Mouse (Mus musculus): ENCODE measurements at regions not wholly inside any gene's neighbourhood (a gene's known extent, or its start where the extent isn't known, plus 50 kb on each side); places are given as distances from the start of the nearest gene placed in this dataset.

- DNase-seq: no peak
These were observed 418.6 kb downstream of the Med13l start for GRCm38 (mm10) chr5:118978921-118979630.

GRCm38 (mm10) chr5:118981046-118981445, 420.6 kb downstream of the Med13l start:
- DNase-seq: peak; percentile 43

GRCm38 (mm10) chr5:118984251-118984650, 423.8 kb downstream of the Med13l start:
- no peak for DNase-seq

GRCm38 (mm10) chr5:118984797-118985408, 424.4 kb downstream of the Med13l start:
- DNase-seq: peak; percentile 73

DNA sequence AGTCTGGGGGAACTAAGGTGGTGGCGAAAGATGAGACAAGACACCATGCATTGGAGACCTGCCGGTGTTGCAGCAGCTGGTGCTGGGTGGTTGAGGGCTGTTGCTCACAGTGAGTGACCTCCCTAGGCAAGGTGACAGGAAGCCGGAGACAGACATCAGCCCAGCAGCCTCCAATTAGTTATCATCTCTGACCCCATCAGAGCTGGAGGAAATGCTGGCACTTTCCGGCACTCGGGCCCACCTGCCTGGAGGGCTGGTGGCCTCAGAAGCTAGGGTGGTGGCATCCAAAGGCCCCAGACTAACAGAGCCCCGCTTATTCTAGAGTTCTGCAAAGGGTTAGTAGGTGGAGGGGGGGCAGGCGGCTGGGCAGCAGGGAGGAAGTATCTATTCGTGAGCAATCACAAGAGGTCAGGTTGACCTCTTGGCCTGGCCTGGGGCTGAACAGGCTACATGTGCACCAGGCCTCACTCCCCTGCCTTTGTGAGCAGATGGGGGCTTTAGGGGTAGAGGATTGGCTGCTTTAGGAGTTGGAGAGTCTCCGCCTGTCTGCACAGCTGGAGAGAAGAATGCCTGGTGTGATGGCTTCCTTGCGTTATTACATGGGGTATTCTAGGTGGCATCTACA, 427.0 kb downstream of the Med13l start:
- no peak for DNase-seq

DNA sequence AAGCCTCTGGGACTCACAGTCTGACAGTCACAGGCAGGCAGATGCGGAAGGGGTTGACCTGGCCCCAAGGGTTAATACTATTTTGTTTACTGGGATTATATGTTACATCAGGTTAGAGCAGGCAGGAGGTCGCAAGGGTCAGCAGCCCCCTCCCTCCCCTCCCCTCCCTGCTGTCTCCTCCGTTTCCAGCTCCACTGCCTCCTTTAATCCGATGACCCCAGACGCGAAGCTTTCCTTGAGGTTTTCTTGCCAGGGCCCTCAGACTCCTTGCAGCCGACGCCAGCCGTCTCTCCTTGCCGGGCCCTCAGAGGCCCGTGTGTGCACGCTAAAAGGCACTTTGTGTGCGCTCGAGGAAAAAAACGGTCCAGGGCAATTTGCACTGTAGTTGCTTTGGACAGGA, 438.6 kb downstream of the Med13l start:
- DNase-seq: no peak

GRCm38 (mm10) chr5:119005825-119006471, 445.5 kb downstream of the Med13l start:
- DNase-seq: peak; percentile 20

DNA sequence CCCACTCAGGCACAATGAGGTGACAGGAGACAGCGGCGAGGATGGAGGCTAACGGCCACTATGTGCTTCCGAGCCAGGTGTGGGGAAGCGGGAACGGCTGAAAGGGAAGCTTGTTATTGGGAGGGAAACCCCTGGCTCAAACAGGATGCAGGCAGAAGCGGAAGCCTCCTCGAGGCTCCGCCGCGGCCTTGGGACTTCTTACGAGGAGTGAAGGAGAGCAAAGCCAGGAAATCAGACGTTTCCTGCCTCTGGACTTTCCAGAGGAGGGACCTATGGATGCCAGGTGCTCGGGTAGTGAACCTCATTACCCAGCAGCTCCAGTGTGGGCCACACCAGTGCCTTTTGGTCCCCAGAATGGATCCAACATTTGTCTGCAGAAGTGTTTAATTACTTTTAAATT, 449.6 kb downstream of the Med13l start:
- no peak for DNase-seq

- no peak for DNase-seq
These were observed 454.7 kb downstream of the Med13l start for GRCm38 (mm10) chr5:119015181-119015580.

DNA sequence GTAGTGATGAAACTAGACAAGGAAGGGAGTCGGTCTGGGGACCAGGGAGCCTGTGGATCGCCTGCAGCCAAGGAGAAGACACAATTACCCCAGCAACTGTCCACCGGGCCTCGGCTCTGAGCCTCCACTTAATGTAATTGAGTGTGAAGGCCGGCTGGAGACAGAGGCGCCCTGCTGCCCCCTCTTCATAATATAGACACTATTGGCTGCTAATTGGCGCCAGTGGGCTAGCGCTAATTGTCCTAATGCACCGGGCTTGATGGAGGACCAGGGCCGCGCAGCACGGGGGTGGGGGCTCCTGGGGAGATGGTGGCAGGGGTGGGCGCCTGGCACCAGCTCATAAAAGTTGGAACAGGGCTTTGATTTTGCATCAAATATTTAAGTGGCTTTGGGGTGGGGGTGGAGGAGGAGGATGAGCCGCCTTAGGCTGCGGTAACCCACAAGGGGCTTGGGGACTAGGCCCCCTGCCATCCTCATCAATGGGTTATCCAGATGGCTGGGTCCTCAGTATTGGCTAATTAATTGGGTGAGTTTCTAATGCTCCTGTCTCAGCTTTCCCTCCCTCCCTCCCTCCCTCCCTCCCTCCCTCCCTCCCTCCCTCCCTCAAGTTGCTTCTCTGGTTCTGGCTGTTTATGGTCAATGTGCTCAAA, 455.3 kb downstream of the Med13l start:
- no peak for DNase-seq

DNA sequence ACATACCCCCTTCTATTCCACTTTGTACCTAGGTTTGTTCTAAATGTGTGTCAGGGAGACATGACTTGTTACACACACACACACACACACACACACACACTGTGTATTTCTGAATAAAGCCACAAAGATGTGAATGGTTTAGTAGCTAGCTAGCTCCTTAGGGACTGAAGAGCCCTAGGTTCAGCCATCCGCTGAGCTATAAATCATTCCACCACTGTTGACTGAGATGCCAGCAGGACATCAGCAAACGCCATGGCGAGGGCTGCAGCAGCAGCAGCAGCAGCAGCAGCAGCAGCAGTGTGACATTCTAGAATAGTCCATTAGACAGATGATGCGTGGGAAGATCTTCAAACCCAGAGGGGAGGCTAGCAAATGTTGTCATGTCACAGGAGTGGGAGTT, 455.9 kb downstream of the Med13l start:
- no peak for DNase-seq

DNA sequence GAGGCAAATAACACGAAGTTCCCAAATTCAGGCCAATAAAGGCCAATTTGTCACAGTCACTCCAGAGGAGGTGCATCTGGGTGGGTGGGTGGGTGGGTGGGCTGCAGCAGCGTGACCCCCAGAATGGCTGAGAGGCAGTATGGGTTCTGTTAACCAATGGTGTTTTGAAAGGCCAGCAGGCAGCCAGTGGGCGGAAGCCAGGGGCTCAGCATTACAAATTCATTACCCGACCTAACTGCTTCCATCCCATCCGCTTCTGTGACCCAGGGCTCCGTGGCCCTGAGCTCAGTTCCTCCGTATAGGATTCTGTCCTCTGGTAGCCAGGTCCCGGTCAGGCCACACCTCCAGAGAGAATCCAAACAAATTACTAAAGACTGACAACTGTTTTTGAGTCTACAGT, 463.5 kb downstream of the Med13l start:
- DNase-seq: no peak

GRCm38 (mm10) chr5:119032051-119032450, 471.6 kb downstream of the Med13l start:
- no peak for DNase-seq

DNA sequence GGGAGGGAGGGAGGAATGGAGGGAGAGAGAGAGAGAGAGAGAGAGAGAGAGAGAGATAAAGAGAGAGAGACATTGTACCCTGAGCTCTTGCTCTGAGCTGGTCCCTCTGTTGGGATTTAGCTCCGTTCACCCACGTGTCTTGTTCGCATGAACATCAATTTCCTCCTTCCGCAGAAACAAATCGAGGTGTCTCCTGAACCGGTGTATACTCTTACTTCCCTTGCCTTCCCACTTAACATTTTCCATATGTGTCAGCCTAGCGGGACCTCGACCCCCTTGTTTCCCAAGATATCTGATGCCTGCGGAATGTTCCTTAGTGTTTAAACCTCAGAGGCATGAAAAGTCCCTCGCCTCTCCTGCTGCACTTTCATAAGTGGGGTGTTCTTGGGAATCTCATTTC, 484.1 kb downstream of the Med13l start:
- DNase-seq: no peak

- no peak for DNase-seq
These were observed 487.1 kb downstream of the Med13l start for GRCm38 (mm10) chr5:119047581-119047980.

DNA sequence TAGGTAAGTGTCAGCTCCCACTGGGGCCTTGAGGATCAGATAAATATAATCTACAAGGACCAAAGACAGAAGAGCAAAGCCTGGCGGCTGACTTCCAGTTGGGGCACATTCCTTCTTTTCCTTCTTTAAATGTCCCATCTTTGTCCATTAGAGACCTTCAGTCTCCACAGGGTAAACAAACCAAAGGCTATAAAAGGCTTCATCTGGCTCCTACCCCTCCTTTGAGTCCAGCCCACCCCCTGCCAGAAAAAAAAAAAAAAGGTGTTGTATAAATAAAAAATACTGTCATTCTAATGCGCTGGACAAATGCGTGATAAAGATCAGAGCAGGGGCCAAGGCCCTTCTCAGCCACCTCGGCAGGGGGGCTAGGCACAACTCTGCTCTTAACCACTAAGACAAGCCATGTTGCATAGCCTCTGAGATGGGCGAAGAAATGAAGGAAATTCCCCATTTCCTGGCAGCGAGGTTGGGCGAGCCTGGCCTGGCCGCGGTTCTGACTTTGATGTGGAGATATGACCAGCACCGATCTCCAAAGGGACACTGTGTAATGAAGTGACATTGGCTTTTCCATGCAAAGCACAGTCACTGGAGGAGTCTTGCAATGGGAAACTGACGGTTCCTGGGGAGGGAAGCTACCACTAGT, 492.0 kb downstream of the Med13l start:
- DNase-seq: peak; percentile 24

- peak; percentile 26 for DNase-seq
These were observed 493.3 kb downstream of the Med13l start for GRCm38 (mm10) chr5:119053738-119054137.

- no peak for DNase-seq
These were observed 493.9 kb downstream of the Med13l start for GRCm38 (mm10) chr5:119054393-119054792.

GRCm38 (mm10) chr5:119055430-119055829, 495.0 kb downstream of the Med13l start:
- DNase-seq: peak; percentile 32

DNA sequence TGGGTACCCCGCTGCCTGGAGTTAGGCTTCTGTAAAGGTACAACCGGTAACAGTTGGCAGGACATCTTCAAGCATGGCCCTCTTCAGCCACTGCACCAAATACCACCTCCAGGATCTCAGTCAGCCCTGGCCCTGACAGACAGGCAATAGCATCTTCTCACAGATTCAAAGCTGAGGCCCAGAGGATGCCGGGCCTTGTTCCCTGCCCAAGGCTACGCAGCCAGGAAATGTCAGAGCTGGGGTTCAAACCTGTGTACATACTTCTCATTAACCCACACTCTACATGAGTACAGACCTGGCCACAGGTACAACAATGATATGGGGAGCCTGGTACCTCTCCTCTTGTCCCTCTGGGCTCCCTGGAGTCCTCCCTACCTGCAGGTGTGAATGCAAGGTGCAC, 497.3 kb downstream of the Med13l start:
- no peak for DNase-seq

GRCm38 (mm10) chr5:119058231-119058851, 497.9 kb downstream of the Med13l start:
- DNase-seq: peak; percentile 45

DNA sequence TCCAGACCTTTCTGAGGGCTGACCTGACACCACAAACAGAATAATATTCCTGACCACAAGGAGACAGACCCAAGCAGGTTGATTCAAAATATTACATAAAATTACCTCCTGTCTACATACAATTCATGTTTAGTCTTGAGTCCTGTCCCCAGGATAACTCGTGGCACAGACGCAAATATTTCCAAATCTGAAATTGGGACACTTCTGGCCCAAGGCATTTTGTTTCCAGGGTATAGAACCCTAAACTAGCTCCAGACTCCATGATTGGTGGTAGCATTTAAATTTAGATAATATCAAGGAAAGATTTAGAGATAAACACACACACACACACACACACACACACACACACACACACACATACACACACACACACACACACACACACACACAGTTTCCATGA, 498.7 kb downstream of the Med13l start:
- DNase-seq: no peak

All from adrenal gland, postnatal 14 days (tissue).